Mouse (Mus musculus): ENCODE measurements around the gene Sult5a1. TPM values are rescaled to one million over a fixed set of nuclear protein-coding genes. Genes with fewer than 3 reads are reported as not detected.
"Not testable (repeated sequence)": the region's sequence is repeated elsewhere in the genome, so short reads cannot be mapped to it uniquely, and the experiment has no call there.

Gene Sult5a1
- total RNA-seq, 4 experiments from 2014 or later: 0.15 to 0.37 TPM; not detected in 2

DNA sequence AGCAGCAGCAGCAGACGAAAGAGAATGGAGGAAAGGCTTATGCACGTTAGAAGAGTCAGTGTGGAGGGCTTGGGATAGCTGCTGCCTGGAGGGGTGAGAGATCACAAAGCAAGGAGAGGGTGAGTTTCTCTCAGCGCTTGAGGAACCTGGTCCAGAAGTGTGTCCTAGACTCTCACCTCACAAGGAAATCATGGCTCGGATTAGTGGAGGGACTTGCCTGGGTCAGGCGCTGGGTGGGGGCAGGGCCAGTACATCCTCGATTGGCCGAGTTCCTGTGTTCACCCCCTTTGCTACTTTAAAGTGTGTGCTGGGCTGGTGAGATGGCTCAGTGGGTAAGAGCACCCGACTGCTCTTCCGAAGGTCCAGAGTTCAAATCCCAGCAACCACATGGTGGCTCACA lies 22.3 kb downstream of the Sult5a1 start:
- no peak for DNase-seq (ENCODE audit: low spot score in 2 of 2)

DNA sequence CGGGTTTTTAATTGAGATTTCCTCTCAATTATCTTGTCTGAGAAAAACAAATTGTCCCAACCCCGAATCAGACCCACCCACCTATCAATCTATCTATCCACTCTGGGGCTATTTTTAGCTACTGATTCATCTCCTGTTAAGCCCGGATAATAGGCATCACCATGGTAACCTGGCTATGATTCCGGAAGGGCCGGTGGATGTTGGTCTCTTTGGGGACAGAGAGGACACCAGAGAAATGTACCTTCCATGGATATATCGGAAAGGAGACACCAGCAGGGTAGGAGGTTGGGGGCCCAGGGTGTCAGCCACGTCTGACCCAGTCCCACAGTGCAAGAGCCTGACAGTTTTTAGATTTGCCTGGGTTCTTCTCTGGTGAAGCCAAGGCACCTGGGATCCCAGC lies 22.7 kb downstream of the Sult5a1 start:
- no peak for DNase-seq (ENCODE audit: low spot score in 2 of 2)

DNA sequence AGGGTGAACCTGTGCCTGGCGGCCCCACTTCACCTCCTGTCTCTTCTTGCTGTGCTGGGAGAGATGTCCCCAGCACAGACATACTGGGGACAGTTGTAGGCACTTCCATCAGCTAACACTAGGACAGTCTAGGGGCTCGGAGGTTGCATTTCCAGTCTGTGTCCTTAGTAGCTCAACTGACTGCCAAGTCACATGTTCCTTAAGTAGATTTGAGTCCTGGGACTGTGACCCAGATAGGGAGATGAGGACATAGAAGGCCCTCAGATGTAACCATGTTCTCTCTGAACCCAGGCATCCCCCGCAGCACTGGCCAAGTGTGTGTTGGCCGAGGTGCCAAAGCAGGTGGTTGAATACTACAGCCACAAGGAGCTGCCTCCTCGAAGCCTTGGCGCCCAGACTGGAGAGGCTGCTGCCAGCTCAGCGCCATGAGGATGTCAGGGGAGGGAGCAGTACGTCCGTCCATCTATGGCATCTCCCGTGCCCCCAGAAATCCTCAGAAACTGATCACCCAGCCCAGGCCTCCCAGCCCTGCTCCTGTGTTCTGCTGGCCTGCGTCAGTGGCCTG lies 23.9 kb downstream of the Sult5a1 start:
- no peak for DNase-seq (ENCODE audit: low spot score in 2 of 2)

DNA sequence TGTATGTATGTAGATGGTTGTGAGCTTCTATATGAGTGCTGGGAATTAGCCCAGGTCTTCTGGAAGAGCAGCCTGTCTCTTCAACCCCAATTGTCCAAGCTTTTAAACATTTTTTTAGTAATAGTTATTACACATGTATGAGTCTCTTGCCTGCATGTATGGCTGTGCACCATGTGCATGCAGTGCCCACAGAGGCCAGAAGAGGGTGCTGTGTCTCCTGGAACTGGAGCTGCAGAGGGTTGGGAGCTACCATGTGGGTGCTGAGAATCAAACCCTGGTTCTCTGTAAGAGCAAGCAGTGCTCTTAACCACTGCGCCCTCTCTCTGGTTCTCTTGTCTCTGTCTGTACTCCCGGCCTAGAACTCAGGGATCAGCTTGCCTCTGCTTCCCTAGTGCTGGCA lies 25.2 kb downstream of the Sult5a1 start:
- no peak for DNase-seq (ENCODE audit: low spot score in 2 of 2)

DNA sequence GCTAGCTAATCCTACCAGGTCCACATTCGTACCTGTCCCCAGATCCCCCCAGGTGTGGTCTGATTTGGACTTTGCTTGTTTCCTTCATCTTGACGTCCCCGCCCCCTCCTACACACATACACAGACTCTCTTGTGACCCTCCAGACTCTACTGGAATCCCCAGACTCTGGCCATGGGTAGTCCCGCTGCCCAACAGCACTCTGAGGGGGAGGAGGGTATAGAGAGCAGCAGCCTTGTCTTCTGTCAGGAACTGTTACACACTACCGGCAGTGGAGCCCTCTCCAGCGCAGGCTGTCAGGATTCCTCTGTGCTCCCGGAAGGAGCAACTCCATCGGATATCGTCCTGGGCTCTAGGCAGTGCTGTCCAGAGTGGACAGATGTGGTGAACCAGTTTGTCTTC lies 27.1 kb downstream of the Sult5a1 start:
- DNase-seq (ENCODE audit: low spot score in 2 of 2): no peak

DNA sequence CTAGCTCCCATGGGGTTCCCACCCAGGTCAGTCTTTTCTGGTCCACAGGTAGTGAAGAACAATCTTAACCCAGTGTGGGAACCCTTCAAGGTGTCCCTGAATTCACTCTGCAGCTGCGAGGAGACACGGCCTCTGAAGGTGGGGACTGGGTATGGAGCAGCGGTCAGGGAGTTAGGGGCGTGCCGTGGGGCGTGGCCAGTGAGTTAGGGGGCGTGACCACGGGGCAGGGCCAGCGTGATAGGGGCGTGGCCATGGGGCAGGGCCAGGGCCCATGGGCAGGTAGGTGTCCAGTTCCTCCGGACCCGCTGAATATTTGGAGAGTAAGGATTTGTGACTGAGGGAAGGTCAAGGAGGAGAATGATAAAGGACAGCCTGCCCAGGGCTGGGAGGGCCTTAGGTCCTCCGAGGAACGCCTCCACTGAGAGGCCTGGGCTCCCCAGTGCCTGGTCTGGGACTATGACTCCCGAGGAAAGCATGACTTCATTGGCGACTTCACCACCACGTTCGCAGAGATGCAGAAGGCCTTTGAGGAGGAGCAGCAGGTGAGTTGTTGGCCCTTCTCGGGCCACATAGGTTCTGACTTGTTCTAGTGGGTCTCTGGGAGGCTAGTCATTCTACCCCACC lies 31.8 kb downstream of the Sult5a1 start:
- no peak for DNase-seq (ENCODE audit: low spot score in 2 of 2)

DNA sequence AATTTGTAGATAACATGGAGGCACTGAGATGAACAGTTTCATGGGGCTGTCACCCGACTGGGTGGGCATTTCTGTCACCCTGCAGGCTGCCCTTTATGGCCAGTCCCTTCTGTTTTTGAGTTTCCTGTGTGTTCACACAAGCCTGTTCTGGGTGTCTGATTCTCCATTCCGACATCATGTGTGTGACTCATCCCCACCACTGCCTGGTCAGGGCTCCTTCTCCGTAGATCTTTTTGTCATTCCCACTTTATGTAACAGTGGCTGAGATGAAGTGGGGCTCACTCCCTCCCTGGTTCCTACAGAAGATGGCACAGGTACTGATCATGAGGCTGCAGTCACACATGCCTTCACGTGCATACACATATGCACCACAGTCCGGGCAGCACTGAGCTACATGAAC lies 35.4 kb downstream of the Sult5a1 start:
- DNase-seq (ENCODE audit: low spot score in 2 of 2): no peak

DNA sequence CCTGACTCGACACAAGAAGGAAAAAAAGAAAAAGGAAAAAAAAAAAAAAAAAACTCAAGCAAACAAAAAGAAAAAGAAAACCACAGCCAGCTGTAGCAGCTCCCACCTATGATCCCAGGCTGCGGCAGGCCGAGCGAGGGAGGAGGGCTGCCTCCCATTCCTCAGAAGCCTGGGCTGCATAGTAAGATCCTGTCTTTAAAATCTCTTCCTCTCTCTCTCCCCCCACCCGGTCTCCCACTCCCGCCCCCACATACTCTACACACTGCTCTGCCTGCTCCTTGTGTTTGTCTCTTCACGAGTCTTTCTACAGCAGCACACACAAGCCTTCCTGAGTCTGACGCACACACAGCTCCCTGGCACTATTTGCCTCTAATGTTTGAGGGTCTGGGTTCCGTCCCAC lies 36.1 kb downstream of the Sult5a1 start:
- no peak for DNase-seq (ENCODE audit: low spot score in 2 of 2)

DNA sequence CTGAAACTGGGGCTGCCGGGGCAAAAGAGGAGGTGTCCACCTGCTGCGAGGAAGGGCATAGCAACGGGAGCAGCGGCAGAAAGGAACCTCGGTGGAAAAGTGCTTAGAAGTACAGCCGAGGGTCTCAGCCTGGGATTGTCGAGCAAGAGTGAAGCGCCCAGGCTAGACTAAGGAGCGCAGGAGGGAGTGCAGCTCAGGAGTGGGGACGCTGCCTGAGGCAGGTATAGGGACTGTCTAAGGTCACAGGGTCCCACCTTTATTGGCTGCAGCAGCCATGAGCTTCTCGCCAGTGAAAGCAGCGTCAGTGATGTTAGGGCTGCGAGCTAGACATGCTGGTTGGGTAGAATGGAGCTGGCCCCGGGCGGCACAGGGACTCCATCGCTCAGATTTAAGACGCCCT lies 40.4 kb downstream of the Sult5a1 start:
- DNase-seq (ENCODE audit: low spot score in 2 of 2): no peak

DNA sequence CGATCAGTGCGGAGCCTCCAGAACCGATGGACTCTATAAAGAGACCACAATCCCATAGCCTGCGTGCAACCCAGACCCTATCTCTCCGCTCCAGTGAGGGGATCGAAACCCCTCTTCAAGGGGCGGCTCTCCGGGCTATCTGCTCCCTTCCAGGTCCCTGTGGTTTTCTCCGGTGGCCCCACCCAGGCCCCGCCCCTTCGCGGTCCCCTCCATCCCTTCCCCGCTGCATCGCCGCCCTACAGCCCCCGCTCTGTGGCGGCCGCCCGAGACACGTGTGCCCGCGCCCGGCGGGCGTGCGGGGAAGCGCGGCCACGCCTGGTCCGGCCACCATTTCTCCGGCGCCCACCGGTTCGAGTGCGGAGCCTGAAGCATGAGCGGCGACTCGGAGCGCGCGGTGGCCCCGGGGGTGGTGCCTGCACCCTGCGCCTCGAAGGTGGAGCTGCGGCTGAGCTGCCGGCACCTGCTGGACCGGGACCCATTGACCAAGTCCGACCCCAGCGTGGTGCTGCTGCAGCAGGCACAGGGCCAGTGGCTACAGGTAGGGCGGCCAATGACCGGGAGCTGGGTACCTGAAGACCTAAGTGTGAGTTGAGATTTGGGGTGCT lies 40.9 kb downstream of the Sult5a1 start, which contains the start of gene Cpne7:
Gene Cpne7, plus strand, starts transcription at position 248 of the 605 bp plus-strand sequence.
- DNase-seq (ENCODE audit: low spot score in 2 of 2): no peak

DNA sequence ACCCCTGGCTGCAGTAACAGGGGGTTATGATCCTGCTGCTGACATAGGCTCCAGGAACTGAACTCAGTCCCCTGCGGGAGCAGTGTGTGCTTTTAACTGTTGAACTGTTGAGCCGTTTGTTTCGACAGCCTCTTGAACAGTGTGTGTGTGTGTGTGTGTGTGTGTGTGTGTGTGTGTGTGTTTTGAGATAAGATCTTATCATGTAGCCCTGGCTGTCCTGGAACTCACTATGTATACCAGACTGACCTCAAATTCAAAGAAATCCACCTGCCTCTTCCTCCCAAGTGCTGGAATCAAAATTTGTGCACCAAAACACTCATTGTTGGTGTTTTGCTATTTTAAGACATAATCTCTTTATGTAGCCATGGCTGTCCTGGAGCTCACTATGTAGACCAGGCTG lies 43.5 kb downstream of the Sult5a1 start:
- no peak for DNase-seq (ENCODE audit: low spot score in 2 of 2)

DNA sequence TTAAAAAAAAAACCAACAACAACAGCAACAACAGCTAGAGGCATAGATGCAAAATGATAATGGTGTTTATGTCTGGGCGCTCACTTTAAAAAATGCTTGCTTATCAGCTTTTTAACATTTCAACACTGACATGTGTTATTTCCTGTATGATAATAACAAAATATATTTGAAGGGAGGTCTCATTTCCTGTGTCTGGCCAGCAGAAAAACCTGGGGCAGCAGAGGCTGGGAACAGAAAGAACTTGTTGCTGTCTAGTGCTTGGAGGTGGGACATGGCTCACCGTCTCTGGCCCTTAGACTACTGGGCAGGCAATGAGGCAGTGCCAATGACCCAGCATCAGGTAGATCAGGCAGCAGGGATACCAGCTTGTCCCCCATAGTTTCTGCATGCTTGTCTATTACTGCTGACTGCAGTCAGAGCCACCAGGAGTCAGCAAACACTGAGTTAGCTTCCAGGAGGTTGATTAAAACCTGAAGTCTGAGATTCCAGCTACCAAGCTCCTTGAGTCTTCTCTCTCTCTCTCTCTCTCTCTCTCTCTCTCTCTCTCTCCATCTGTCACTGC lies 44.1 kb downstream of the Sult5a1 start:
- DNase-seq (ENCODE audit: low spot score in 2 of 2): no peak

DNA sequence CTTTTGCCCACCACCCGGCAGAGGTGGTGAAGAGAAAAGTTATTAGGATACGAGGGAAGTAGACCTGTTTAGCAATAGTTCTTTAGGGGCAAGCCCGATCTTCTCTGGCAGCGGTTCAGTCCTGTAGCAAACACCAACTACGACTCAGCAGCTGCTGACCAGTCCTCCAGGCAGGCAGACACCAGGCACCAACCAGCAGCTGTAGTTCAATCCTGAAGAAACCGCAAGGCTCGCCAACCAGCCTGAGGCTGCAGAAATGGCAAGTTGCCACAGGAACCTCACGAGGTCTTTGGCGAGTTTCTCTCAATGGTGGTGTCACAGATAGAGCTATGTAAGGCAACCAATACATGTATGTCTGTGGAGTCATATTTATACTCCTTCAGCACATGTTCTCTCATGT lies 45.2 kb downstream of the Sult5a1 start:
- no peak for DNase-seq (ENCODE audit: low spot score in 2 of 2)

DNA sequence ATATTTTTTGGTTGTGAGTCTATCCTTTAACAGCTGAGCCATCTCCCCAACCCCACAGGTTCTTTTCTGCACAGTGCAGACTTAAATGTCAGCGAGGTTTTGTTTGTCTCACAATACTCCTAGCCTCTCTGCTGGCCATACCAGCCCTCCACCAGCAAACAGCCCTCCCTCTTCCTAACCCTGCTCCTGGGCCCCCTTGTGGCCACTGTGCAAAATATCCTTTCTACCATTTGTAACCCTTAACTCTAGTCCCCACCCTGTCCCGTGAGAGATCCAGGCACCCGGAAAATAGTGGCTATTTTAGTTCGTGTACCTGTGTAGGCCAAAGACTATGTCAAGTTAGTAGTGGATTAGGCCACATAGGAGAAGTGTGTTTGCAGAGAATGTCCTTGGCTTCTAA lies 47.5 kb downstream of the Sult5a1 start:
- DNase-seq (ENCODE audit: low spot score in 2 of 2): no peak

DNA sequence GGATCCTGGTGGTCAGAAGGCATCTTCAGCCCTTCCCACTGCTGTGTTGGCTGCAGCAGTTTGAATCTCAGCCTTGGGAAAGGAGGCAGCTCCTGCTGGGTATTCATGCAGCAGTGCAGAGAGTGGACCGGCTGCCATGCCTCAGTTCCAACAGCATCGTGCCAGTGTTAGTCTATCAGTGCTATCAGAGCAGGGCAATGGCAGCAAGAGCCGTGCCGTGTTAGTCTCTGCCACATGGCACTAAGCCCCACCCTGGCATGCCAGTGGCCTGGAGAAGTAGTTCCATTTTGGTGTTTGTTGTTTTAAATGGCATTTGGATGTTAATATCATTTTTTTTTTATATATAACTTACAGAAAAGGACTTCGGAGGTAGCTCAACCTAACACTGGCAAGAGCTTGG lies 49.2 kb downstream of the Sult5a1 start:
- no peak for DNase-seq (ENCODE audit: low spot score in 2 of 2)

DNA sequence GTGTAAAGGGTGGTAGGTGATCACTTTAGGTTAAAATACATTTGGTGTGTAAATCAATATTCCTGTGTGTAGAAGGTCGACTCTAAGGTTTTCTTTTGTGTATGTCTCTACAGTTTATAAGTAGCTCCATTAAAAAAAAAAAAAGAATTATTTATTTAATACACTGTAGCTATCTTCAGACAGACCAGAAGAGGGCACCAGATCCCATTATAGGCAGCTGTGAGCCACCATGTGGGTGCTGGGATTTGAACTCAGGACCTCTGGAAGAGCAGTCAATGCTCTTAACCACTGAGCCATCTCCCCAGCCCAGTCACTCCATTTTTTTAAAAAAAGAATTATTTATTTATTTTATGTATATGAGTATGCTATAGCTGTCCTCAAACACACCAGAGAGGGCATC lies 50.1 kb downstream of the Sult5a1 start:
- no peak for DNase-seq (ENCODE audit: low spot score in 2 of 2)

DNA sequence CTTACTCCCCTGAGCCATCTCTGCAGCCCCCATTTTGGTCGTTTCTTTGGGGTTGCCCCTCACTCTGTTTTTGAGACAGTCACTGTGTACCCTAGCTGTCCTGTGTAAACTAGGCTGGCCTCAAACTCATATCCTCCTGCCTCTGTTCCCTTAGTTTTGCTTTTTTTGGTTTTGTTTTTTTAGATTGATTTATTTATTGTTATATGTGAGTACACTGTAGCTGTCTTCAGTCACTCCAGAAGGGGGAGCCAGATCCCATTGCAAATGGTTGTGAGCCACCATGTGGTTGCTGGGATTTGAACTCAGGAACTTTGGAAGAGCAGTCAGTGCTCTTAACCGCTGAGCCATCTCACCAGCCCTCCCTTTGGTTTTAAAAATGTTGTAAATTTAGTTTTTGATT lies 51.6 kb downstream of the Sult5a1 start:
- no peak for DNase-seq (ENCODE audit: low spot score in 2 of 2)

DNA sequence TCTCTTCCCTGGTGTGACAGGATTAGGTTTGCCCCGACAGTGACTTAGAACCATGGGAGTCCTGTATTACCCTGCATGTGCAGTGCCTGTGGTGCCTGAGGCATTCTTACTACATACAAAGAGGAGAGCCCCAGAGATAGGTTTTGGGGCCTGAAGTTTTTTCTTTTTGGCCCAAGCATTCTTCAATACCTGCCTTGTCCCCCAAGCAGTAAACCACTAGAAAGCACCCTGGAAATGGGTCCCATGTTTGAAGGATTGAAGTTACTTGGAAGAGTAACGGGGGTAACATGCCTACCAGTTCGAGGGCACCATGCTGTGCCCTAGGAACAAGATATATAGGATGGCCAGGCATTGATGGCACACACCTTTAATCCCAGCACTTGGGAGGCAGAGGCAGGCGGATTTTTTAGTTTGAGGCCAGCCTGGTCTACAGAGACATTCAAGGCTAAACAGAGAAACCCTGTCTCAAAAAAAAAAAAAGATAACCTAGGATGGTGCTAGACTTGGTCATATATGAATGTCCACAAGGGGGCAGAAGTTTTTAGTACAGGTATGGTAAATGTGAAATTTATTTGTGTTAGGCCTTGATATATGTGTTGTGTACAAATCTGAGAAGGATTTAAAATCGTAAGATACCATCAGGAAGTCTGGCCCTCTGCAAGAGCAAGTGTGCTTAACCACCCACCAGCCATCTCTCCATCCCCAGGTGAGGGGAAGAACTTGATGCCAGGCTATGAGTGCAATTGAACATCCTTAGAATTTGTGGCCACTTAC lies 52.4 kb downstream of the Sult5a1 start:
- DNase-seq (ENCODE audit: low spot score in 2 of 2): no peak

DNA sequence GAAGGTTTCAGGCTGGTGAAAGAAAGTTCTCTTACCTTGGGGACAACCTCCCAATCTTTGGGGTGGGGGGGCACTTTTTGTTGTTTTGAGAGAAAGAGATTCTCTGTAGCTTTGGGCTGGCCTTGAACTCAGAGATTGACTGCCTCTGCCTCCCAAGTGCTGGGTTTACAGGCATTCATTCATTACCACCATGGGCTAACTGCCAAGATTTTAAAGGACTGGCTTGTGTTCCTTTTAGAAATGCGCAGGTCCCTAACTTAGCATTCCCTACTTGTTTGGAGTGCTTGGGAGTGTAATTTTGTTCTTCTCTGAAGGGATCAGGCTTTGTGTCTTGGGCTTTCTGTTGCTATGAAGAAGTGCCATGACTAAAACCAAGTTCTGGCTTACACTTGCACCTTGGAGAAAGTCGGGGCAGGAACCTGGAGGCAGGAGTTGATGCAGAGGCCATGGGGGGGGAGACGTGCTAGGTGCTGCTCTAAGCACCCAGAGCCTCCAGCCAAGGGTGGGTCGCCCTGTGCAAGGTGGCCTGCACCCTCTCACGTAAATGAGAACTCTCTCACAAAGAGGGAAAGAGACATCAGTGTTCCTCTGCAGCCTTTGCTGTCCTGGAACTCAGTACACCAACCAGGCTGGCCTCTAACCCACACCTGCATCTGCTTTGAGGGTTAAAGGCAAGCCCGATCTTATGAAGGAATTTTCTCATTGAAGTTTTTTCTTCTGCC lies 53.9 kb downstream of the Sult5a1 start:
- DNase-seq (ENCODE audit: low spot score in 2 of 2): no peak

DNA sequence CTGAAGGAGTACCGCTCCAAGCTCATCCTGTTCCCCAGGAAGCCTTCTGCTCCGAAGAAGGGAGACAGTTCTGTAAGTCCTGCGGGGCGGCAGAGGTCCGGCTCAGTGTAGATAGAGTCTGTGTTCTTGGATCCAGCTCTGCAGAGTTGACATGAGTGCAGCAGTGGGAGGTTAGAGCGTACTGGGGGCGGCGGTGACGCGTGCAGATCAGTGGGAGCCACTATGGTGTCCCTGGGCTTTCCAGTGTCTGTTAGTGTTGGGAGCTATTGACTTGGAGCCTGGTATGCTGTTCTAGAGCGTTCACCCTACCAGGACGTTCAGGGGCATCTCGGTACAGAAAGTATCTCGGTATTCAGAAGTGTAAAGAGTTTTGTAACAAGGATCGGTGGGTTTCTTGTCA lies 54.8 kb downstream of the Sult5a1 start:
- no peak for DNase-seq (ENCODE audit: low spot score in 2 of 2)

DNA sequence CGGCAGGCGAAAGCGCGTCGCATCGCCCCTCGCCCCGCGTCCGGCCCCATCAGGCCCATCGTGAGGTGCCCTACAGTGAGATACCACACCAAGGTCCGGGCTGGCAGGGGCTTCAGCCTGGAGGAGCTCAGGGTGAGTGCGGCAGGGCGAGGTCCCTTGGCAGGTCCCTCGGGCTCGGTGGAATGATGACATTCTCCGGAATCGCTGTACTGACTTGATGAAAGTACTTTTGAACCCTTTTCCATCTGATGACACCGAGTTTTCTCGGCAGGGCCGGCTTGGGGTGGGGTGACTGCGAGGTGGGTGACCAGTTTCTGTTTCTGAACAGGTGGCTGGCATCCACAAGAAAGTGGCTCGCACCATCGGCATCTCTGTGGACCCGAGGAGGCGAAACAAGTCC lies 55.3 kb downstream of the Sult5a1 start:
- not testable (repeated sequence) for DNase-seq (ENCODE audit: low spot score in 2 of 2)

All from left cerebral cortex, adult 8-10 months (tissue).